Mouse (Mus musculus) MEL (cell line): ENCODE measurements around the gene Acsbg1. TPM values are rescaled to one million over a fixed set of nuclear protein-coding genes. Genes with fewer than 3 reads are reported as not detected.

Source experiments
- DNase-seq: peaks from one replicate; pipeline ENCODE4 v3.0.0; 2011; ENCODE audit warnings: low read depth, low spot score
- H3K27ac ChIP-seq: 2 replicates; pipeline ENCODE4 v1.5.1; 2012; ENCODE audit warnings: low read depth, mild to moderate bottlenecking, control low read depth, low read length, moderate library complexity; ENCODE audit not compliant: control insufficient read depth
- H3K27me3 ChIP-seq, 2 experiments: fragments of 150-350 bp in 1 of 2; sonication (generic) in 1 of 2; 2 replicates each; pipeline ENCODE4 v1.6.1; 2012; ENCODE audit warnings: low read length in 2 of 2, mild to moderate bottlenecking in 2 of 2, improper control_type of control experiment in 1 of 2, moderate library complexity in 1 of 2; ENCODE audit not compliant: insufficient read depth in 2 of 2, control insufficient read depth in 1 of 2
- H3K36me3 ChIP-seq, 2 experiments: 2 replicates each; pipeline ENCODE4 v1.6.1; 2012 to 2014; ENCODE audit warnings: low read length in 2 of 2, improper control_type of control experiment in 1 of 2, inconsistent platforms in 1 of 2, mild to moderate bottlenecking in 1 of 2; ENCODE audit not compliant: insufficient read depth in 2 of 2, control insufficient read depth in 1 of 2
- H3K4me1 ChIP-seq, 2 experiments: fragments of 150-350 bp in 1 of 2; sonication (generic) in 1 of 2; 2 replicates each; pipeline ENCODE4 v1.6.1; 2012; ENCODE audit warnings: low read length in 2 of 2, improper control_type of control experiment in 1 of 2, mild to moderate bottlenecking in 1 of 2; ENCODE audit not compliant: insufficient read depth in 2 of 2, control insufficient read depth in 1 of 2
- H3K4me3 ChIP-seq, 2 experiments: fragments of 150-350 bp in 1 of 2; sonication (generic) in 1 of 2; 2 replicates each; pipeline ENCODE4 v1.5.1; 2012; ENCODE audit warnings: low read depth in 2 of 2, low read length in 2 of 2, mild to moderate bottlenecking in 2 of 2, moderate library complexity in 2 of 2, control low read depth in 1 of 2, improper control_type of control experiment in 1 of 2; ENCODE audit not compliant: control insufficient read depth in 1 of 2, insufficient read depth in 1 of 2
- H3K79me2 ChIP-seq: 2 replicates; pipeline ENCODE4 v1.6.1; 2012; ENCODE audit warnings: mild to moderate bottlenecking, low read length, moderate library complexity; ENCODE audit not compliant: control insufficient read depth, poor library complexity, insufficient read depth
- H3K9ac ChIP-seq: 2 replicates; pipeline ENCODE4 v1.6.1; 2012; ENCODE audit warnings: low read depth, mild to moderate bottlenecking, control low read depth, low read length, moderate library complexity; ENCODE audit not compliant: control insufficient read depth, poor library complexity, severe bottlenecking
- H3K9me3 ChIP-seq: fragments of 150-350 bp; sonication (generic); replicated peaks from 2 replicates; pipeline ENCODE4 v1.6.1; 2012; ENCODE audit warnings: mild to moderate bottlenecking, low read length, improper control_type of control experiment, moderate library complexity; ENCODE audit not compliant: insufficient read depth
- BHLHE40 ChIP-seq: IDR thresholded peaks from 2 replicates; pipeline ENCODE4 v1.6.1; 2012; ENCODE audit warnings: low read depth, mild to moderate bottlenecking, inconsistent platforms, low read length, improper control_type of control experiment, borderline replicate concordance
- CHD1 ChIP-seq: IDR thresholded peaks from 2 replicates; pipeline ENCODE4 v1.6.1; 2012; ENCODE audit warnings: low read depth, mild to moderate bottlenecking, inconsistent platforms, low read length, improper control_type of control experiment
- CTCF ChIP-seq, 3 experiments: IDR thresholded peaks in 2 of 3; conservative IDR thresholded peaks in 1 of 3; 2 replicates each; pipeline ENCODE4 v1.5.1; 2011 to 2012; ENCODE audit warnings: low read length in 3 of 3, low read depth in 2 of 3, mild to moderate bottlenecking in 2 of 3, improper control_type of control experiment in 1 of 3, inconsistent platforms in 1 of 3, mixed read lengths in 1 of 3, moderate library complexity in 1 of 3; ENCODE audit not compliant: control insufficient read depth in 1 of 3, insufficient read depth in 1 of 3, poor library complexity in 1 of 3, severe bottlenecking in 1 of 3
- E2F4 ChIP-seq: IDR thresholded peaks from 2 replicates; pipeline ENCODE4 v1.6.1; 2011; ENCODE audit warnings: low read depth, low read length, improper control_type of control experiment, borderline replicate concordance
- ETS1 ChIP-seq: IDR thresholded peaks from 2 replicates; pipeline ENCODE4 v1.6.1; 2012; ENCODE audit warnings: low read depth, mild to moderate bottlenecking, inconsistent platforms, low read length, improper control_type of control experiment, moderate library complexity
- GABPA ChIP-seq: IDR thresholded peaks from 2 replicates; pipeline ENCODE4 v1.6.1; 2012; ENCODE audit warnings: low read depth, mild to moderate bottlenecking, inconsistent platforms, low read length, improper control_type of control experiment, moderate library complexity
- GATA1 ChIP-seq: IDR thresholded peaks from 2 replicates; pipeline ENCODE4 v1.6.1; 2011; ENCODE audit warnings: low read depth, low read length, improper control_type of control experiment
- HCFC1 ChIP-seq: IDR thresholded peaks from 2 replicates; pipeline ENCODE4 v1.6.1; 2012; ENCODE audit warnings: low read depth, mild to moderate bottlenecking, inconsistent platforms, low read length, improper control_type of control experiment, moderate library complexity
- JUND ChIP-seq: IDR thresholded peaks from 2 replicates; pipeline ENCODE4 v1.6.1; 2011; ENCODE audit warnings: low read depth, mild to moderate bottlenecking, improper control_type of control experiment, low read length
- MAFK ChIP-seq: IDR thresholded peaks from 2 replicates; pipeline ENCODE4 v1.6.1; 2011; ENCODE audit warnings: low read depth, mild to moderate bottlenecking, low read length, improper control_type of control experiment, borderline replicate concordance
- MAX ChIP-seq: IDR thresholded peaks from 2 replicates; pipeline ENCODE4 v1.6.1; 2011; ENCODE audit warnings: low read length, improper control_type of control experiment
- MAZ ChIP-seq: IDR thresholded peaks from 2 replicates; pipeline ENCODE4 v1.6.1; 2012; ENCODE audit warnings: low read depth, mild to moderate bottlenecking, inconsistent platforms, low read length, improper control_type of control experiment
- MEF2A ChIP-seq: IDR thresholded peaks from 2 replicates; pipeline ENCODE4 v1.6.1; 2014; ENCODE audit warnings: low read depth, mild to moderate bottlenecking, inconsistent platforms, low read length, improper control_type of control experiment; ENCODE audit not compliant: poor library complexity, insufficient replicate concordance, severe bottlenecking; ENCODE audit errors: extremely low read depth
- MXI1 ChIP-seq: IDR thresholded peaks from 2 replicates; pipeline ENCODE4 v1.6.1; 2011; ENCODE audit warnings: mild to moderate bottlenecking, low read depth, low read length, improper control_type of control experiment
- MYB ChIP-seq: IDR thresholded peaks from 2 replicates; pipeline ENCODE4 v1.6.1; 2011; ENCODE audit warnings: mild to moderate bottlenecking, low read depth, low read length, improper control_type of control experiment
- MYC ChIP-seq: IDR thresholded peaks from 2 replicates; pipeline ENCODE4 v1.6.1; 2011; ENCODE audit warnings: low read depth, mild to moderate bottlenecking, low read length, improper control_type of control experiment, moderate library complexity
- NELFE ChIP-seq: IDR thresholded peaks from 2 replicates; pipeline ENCODE4 v1.6.1; 2011; ENCODE audit warnings: low read depth, low read length, improper control_type of control experiment
- NRF1 ChIP-seq: IDR thresholded peaks from 2 replicates; pipeline ENCODE4 v1.6.1; 2014; ENCODE audit warnings: low read depth, mild to moderate bottlenecking, inconsistent platforms, low read length, improper control_type of control experiment, moderate library complexity; ENCODE audit not compliant: poor library complexity, insufficient read depth, severe bottlenecking
- POLR2A ChIP-seq, 2 experiments: IDR thresholded peaks; 2 replicates each; pipeline ENCODE4 v1.6.1; 2011 to 2012; ENCODE audit warnings: low read length in 2 of 2, mild to moderate bottlenecking in 2 of 2, control low read depth in 1 of 2, improper control_type of control experiment in 1 of 2, low read depth in 1 of 2, moderate library complexity in 1 of 2; ENCODE audit not compliant: control insufficient read depth in 1 of 2, insufficient read depth in 1 of 2, poor library complexity in 1 of 2
- RAD21 ChIP-seq: IDR thresholded peaks from 2 replicates; pipeline ENCODE4 v1.6.1; 2011; ENCODE audit warnings: mild to moderate bottlenecking, low read depth, low read length, improper control_type of control experiment
- SIN3A ChIP-seq: IDR thresholded peaks from 2 replicates; pipeline ENCODE4 v1.6.1; 2012; ENCODE audit warnings: low read length, improper control_type of control experiment, inconsistent platforms
- SMC3 ChIP-seq: IDR thresholded peaks from 2 replicates; pipeline ENCODE4 v1.6.1; 2011; ENCODE audit warnings: low read depth, low read length, improper control_type of control experiment
- TAL1 ChIP-seq: IDR thresholded peaks from 2 replicates; pipeline ENCODE4 v1.6.1; 2012; ENCODE audit warnings: mild to moderate bottlenecking, inconsistent platforms, low read length, moderate library complexity, mixed read lengths
- TCF12 ChIP-seq: IDR thresholded peaks from 2 replicates; pipeline ENCODE4 v1.6.1; 2014; ENCODE audit warnings: low read depth, mild to moderate bottlenecking, inconsistent platforms, low read length, improper control_type of control experiment, moderate library complexity
- UBTF ChIP-seq: IDR thresholded peaks from 2 replicates; pipeline ENCODE4 v1.6.1; 2012; ENCODE audit warnings: low read depth, mild to moderate bottlenecking, inconsistent platforms, low read length, improper control_type of control experiment, moderate library complexity, borderline replicate concordance; ENCODE audit not compliant: insufficient read depth
- USF1 ChIP-seq: IDR thresholded peaks from 2 replicates; pipeline ENCODE4 v1.6.1; 2014; ENCODE audit warnings: low read depth, mild to moderate bottlenecking, inconsistent platforms, low read length, improper control_type of control experiment, moderate library complexity
- ZC3H11A ChIP-seq: IDR thresholded peaks from 2 replicates; pipeline ENCODE4 v1.6.1; 2012; ENCODE audit warnings: low read depth, mild to moderate bottlenecking, inconsistent platforms, low read length, improper control_type of control experiment
- ZKSCAN1 ChIP-seq: IDR thresholded peaks from 2 replicates; pipeline ENCODE4 v1.6.1; 2012; ENCODE audit warnings: low read depth, mild to moderate bottlenecking, inconsistent platforms, low read length, improper control_type of control experiment, moderate library complexity
- ZMIZ1 ChIP-seq: IDR thresholded peaks from 2 replicates; pipeline ENCODE4 v1.6.1; 2012; ENCODE audit warnings: low read depth, mild to moderate bottlenecking, inconsistent platforms, low read length, improper control_type of control experiment, moderate library complexity
- ZNF384 ChIP-seq: IDR thresholded peaks from 2 replicates; pipeline ENCODE4 v1.6.1; 2012; ENCODE audit warnings: low read depth, mild to moderate bottlenecking, inconsistent platforms, low read length, improper control_type of control experiment
- polyA plus RNA-seq, 2 experiments: library from polyadenylated mRNA; stranded (reverse) in 1 of 2; unstranded in 1 of 2; fragments of >175 nt in 1 of 2; fragments of >200 nt in 1 of 2; gene quantifications; 2 replicates each; pipeline versions ENCODE4 v1.2.1 to v1.2.4; 2012; ENCODE audit warnings: low replicate concordance in 2 of 2, low read depth in 1 of 2; ENCODE audit not compliant: insufficient read length in 2 of 2, insufficient read depth in 1 of 2, missing spikeins in 1 of 2
- total RNA-seq: library from RNA; depleted of rRNA; stranded (reverse); fragments of 300-350 nt; gene quantifications from 2 replicates; pipeline ENCODE4 v1.2.3, GENCODE M21; 2012

Acsbg1 gene
- total and polyA plus RNA-seq, 3 experiments = 8.3 to 8.8 TPM; not detected in 1

DNA sequence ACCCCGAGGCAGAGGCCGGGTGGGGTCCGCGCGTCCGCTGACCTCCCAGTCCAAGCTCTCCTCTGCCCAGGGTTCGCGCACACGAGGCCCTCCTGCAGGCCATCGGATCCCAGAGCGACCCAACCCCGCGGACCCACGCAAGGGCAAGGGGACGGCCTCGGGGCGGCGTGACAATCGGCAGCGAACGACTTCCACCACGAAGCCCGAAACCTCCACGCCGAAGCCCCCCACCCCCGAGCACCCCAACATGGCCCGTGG is 37.3 kb upstream of the Acsbg1 start:
- H3K27me3 ChIP-seq = no peaks in the 10 kb centered on the region
- H3K9me3 ChIP-seq = no peaks in the 10 kb centered on the region
- H3K9ac ChIP-seq = peak overlapping the region; percentile 95
- no peak for TF ChIP-seq ZNF384
- TF ChIP-seq MAX = 0 out of 2 replicates have a peak, but pooled peaks have one; percentile 14
- DNase-seq = no peak
- H3K36me3 ChIP-seq = peaks cover 0 to 42% of the 10 kb centered on the region in 2 experiments; a peak in 2 of 4 replicates
- peaks cover 29 to 46% of the 10 kb centered on the region in 2 experiments for H3K4me1 ChIP-seq
- H3K79me2 ChIP-seq = peaks cover 28% of the 10 kb centered on the region
- peak overlapping the region; percentile 78 to 86 for H3K4me3 ChIP-seq
- peak overlapping the region; percentile 25 for H3K27ac ChIP-seq

DNA sequence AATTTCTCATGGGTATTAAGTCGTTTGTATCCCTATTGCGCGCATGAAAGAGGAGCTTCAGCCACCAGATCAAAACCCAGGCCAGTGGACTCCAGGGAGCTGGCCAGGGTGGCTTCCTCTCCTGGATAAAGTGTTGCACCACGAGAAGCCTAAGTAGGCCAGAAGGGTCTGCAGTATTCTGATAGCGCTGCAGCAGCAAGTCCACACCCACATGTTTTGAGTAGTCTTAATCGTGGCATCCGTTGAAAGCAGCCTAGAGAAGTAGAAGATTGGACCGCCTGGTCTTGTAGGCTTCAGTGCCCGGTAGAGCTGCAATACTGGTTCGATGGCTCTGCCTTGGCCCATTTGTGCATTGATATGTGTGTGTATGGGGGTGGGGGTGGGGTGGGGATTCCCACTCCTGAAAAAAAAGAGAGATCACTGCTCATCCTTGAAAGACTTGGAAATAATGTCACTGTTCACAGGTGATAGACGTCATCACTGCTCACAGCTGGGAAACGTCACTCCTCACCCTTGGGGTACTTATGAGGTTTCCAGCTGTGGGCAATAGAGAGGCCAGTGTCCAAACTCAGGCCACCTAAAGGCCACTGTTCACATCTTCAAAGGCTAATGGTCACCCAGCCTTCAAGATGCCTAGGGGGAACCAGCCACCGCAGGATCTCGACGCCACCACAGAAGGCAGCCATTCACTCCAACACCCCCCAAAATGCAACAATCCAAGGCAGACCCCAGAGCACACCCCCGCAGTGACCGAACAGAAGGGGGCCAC is 36.8 kb upstream of the Acsbg1 start, which contains the start of gene Dnaja4:
Gene Dnaja4 (plus strand): TSS at position 556 of the 769 bp plus-strand sequence.
- Histone ChIP-seq H3K36me3 (peaks cover 0 to 37% of the 10 kb centered on the region in 2 experiments; a peak in 2 of 4 replicates), H3K27me3 (no peaks in the 10 kb centered on the region), H3K9ac (peak within 1 kb of the TSS; percentile 95), H3K27ac (peak within 1 kb of the TSS; percentile 25), H3K4me3 (peak within 1 kb of the TSS; percentile 78 to 86), H3K4me1 (peaks cover 23 to 41% of the 10 kb centered on the region in 2 experiments), H3K79me2 (peaks cover 28% of the 10 kb centered on the region), H3K9me3 (no peaks in the 10 kb centered on the region)
- peak; percentile 88 for DNase-seq
- TF ChIP-seq UBTF (no peak), MXI1 (peak; percentile 85), ZC3H11A (no peak), MAX (peak; percentile 81), TCF12 (peak; percentile 86), TAL1 (peak; percentile 92), ZKSCAN1 (no peak), MAFK (no peak), ETS1 (no peak), ZMIZ1 (peak; percentile 54; the same call in 1 of the 2 replicates), SIN3A (peak; percentile 88), E2F4 (no peak), RAD21 (no peak), GABPA (no peak), GATA1 (peak; percentile 67), MYC (0 out of 2 replicates have a peak, but pooled peaks have one; percentile 57), HCFC1 (peak; percentile 18; the same call in 1 of the 2 replicates), CHD1 (no peak), MAZ (no peak), POLR2A (IDR thresholded peaks at IDR 0.05; ENCODE audit: control insufficient read depth in 1 of 2, insufficient read depth in 1 of 2, low read depth in 1 of 2, low read length in 2 of 2, poor library complexity in 1 of 2) (no peak; a peak in 1 of 4 replicates), USF1 (no peak), MEF2A (no peak), NELFE (no peak; the same call in 1 of the 2 replicates), ZNF384 (0 out of 2 replicates have a peak, but pooled peaks have one; percentile 23), CTCF (IDR thresholded peaks at IDR 0.05 in 2 of 3, conservative IDR thresholded peaks at IDR 0.05 in 1 of 3; ENCODE audit: control insufficient read depth in 1 of 3, insufficient read depth in 1 of 3, low read depth in 2 of 3, low read length in 3 of 3, poor library complexity in 1 of 3, severe bottlenecking in 1 of 3) (no peak), NRF1 (no peak), BHLHE40 (no peak), MYB (peak; percentile 37; the same call in 1 of the 2 replicates), JUND (no peak), SMC3 (no peak)
